Mouse (Mus musculus) G1E (cell line): ENCODE data around the gene Tmem56. TPM values are rescaled to one million over a fixed set of nuclear protein-coding genes. Genes with fewer than 3 reads are reported as not detected.
A peak's percentile ranks its signal among the peaks of the same experiment; 100 is the strongest.

Source experiments
- ATAC-seq: 2 replicates; pipeline ENCODE4 v1.8.0; 2016; ENCODE audit warnings: mild to moderate bottlenecking; ENCODE audit not compliant: insufficient number of reproducible peaks, poor library complexity, low FRiP score, severe bottlenecking; ENCODE audit errors: extremely low read depth
- DNase-seq: peaks from one replicate; pipeline ENCODE4 v3.0.0; 2012; ENCODE audit warnings: low spot score
- H3K27me3 ChIP-seq: 2 replicates; pipeline ENCODE4 v1.6.1; 2012; ENCODE audit warnings: mild to moderate bottlenecking, low read length, inconsistent platforms; ENCODE audit not compliant: insufficient read depth
- H3K36me3 ChIP-seq: replicated peaks from 2 replicates; pipeline ENCODE3; 2012; ENCODE audit warnings: mild to moderate bottlenecking, inconsistent platforms
- H3K4me1 ChIP-seq: 2 replicates; pipeline ENCODE4 v1.6.1; 2012; ENCODE audit warnings: low read depth, low read length, inconsistent platforms, mixed read lengths; ENCODE audit not compliant: insufficient read depth
- H3K4me3 ChIP-seq: 2 replicates; pipeline ENCODE4 v1.5.1; 2012; ENCODE audit warnings: low read depth, mild to moderate bottlenecking, inconsistent platforms, low read length, moderate library complexity, mixed read lengths
- H3K9me3 ChIP-seq: replicated peaks from 2 replicates; pipeline ENCODE4 v1.6.1; 2012; ENCODE audit warnings: inconsistent platforms
- CTCF ChIP-seq: IDR thresholded peaks from 2 replicates; pipeline ENCODE4 v1.5.1; 2012; ENCODE audit warnings: low read depth, low read length, inconsistent platforms, mixed read lengths
- GATA1 ChIP-seq: IDR thresholded peaks from 2 replicates; pipeline ENCODE4 v1.6.1; 2012; ENCODE audit warnings: borderline replicate concordance, low read length, inconsistent platforms, mixed read lengths
- GATA2 ChIP-seq: IDR thresholded peaks from 2 replicates; pipeline ENCODE4 v1.6.1; 2012; ENCODE audit warnings: low read depth, low read length, inconsistent platforms, borderline replicate concordance
- POLR2AphosphoS5 ChIP-seq: IDR thresholded peaks from 2 replicates; pipeline ENCODE4 v1.6.1; 2012; ENCODE audit warnings: low read depth, low read length, inconsistent platforms; ENCODE audit not compliant: insufficient replicate concordance
- TAL1 ChIP-seq: conservative IDR thresholded peaks from 2 replicates; pipeline ENCODE4 v1.6.1; 2012; ENCODE audit warnings: low read depth, low read length, inconsistent platforms, mixed read lengths
- polyA plus RNA-seq: library from polyadenylated mRNA; stranded (reverse); fragments of >175 nt; gene quantifications from 2 replicates; pipeline ENCODE4 v1.2.3, GENCODE M21; 2012
- total RNA-seq, 2 experiments: library from RNA; stranded (forward) in 1 of 2; stranded (reverse) in 1 of 2; fragments of 200-1000 nt in 1 of 2; fragments of >200 nt in 1 of 2; fragmentation: Nextera tagmentation in 1 of 2; gene quantifications; 2 replicates each; pipeline ENCODE4 v1.2.3; 2014 to 2017

Tmem56 gene
- total and polyA plus RNA-seq, 3 experiments = 6.7 to 91.0 (median 34.1) TPM

GRCm38 (mm10) chr3:121186925-121187324, 96.0 kb downstream of the Tmem56 start:
- ATAC-seq = no peak
- Histone ChIP-seq H3K9me3 (no peaks in the 10 kb centered on the region), H3K4me1 (peaks cover 4% of the 10 kb centered on the region; the same call in 1 of the 2 replicates), H3K36me3 (no peaks in the 10 kb centered on the region), H3K4me3 (no peak overlapping the region), H3K27me3 (peaks cover 23% of the 10 kb centered on the region)
- no peak for DNase-seq
- no peak for TF ChIP-seq GATA2
- TF ChIP-seq CTCF = no peak
- no peak for TF ChIP-seq GATA1
- no peak for TF ChIP-seq POLR2AphosphoS5
- no peak for TF ChIP-seq TAL1

- no peak for DNase-seq
- Histone ChIP-seq H3K4me1 (peaks cover 4% of the 10 kb centered on the region; the same call in 1 of the 2 replicates), H3K36me3 (no peaks in the 10 kb centered on the region), H3K9me3 (no peaks in the 10 kb centered on the region), H3K27me3 (peaks cover 17% of the 10 kb centered on the region), H3K4me3 (no peak overlapping the region)
- TF ChIP-seq GATA2 (no peak), TAL1 (no peak), CTCF (no peak), GATA1 (no peak), POLR2AphosphoS5 (no peak)
- ATAC-seq = no peak
Measured at GRCm38 (mm10) chr3:121185197-121185596, 97.7 kb downstream of the Tmem56 start.

- ATAC-seq (no peak), DNase-seq (no peak)
- TF ChIP-seq GATA1 (no peak), CTCF (no peak), TAL1 (no peak), POLR2AphosphoS5 (no peak), GATA2 (no peak)
- no peaks in the 10 kb centered on the region for H3K27me3 ChIP-seq
- no peak overlapping the region for H3K4me3 ChIP-seq
- no peaks in the 10 kb centered on the region for H3K9me3 ChIP-seq
- no peaks in the 10 kb centered on the region for H3K36me3 ChIP-seq
- H3K4me1 ChIP-seq = peaks cover 26% of the 10 kb centered on the region
Measured at GRCm38 (mm10) chr3:121176011-121176410, 106.9 kb downstream of the Tmem56 start.

- Histone ChIP-seq H3K36me3 (peaks cover 3% of the 10 kb centered on the region), H3K9me3 (no peaks in the 10 kb centered on the region), H3K27me3 (no peaks in the 10 kb centered on the region), H3K4me3 (no peak overlapping the region), H3K4me1 (peaks cover 35% of the 10 kb centered on the region)
- no peak for DNase-seq
- ATAC-seq = no peak
- TF ChIP-seq CTCF (no peak), GATA2 (no peak), TAL1 (no peak), GATA1 (no peak), POLR2AphosphoS5 (no peak)
Measured at GRCm38 (mm10) chr3:121174248-121174945, 108.5 kb downstream of the Tmem56 start.

- H3K4me1 ChIP-seq = peaks cover 38% of the 10 kb centered on the region
- H3K9me3 ChIP-seq = no peaks in the 10 kb centered on the region
- TF ChIP-seq GATA2 = no peak
- no peak for TF ChIP-seq GATA1
- TF ChIP-seq CTCF = no peak
- no peak for TF ChIP-seq TAL1
- TF ChIP-seq POLR2AphosphoS5 = no peak
- H3K36me3 ChIP-seq = peaks cover 14% of the 10 kb centered on the region
- ATAC-seq = no peak
- DNase-seq = no peak
- no peaks in the 10 kb centered on the region for H3K27me3 ChIP-seq
- no peak overlapping the region for H3K4me3 ChIP-seq
Measured at GRCm38 (mm10) chr3:121172718-121173117, 110.2 kb downstream of the Tmem56 start.

GRCm38 (mm10) chr3:121171872-121172265, 111.0 kb downstream of the Tmem56 start:
- DNase-seq (no peak), ATAC-seq (no peak)
- Histone ChIP-seq H3K27me3 (no peaks in the 10 kb centered on the region), H3K36me3 (peaks cover 19% of the 10 kb centered on the region), H3K4me1 (peaks cover 38% of the 10 kb centered on the region), H3K9me3 (no peaks in the 10 kb centered on the region), H3K4me3 (peak overlapping the region; percentile 91; the same call in 1 of the 2 replicates)
- TF ChIP-seq GATA2 (no peak), CTCF (no peak), TAL1 (no peak), GATA1 (no peak), POLR2AphosphoS5 (no peak)
